Comparison of ENCODE assay signal across 11 mouse cellular contexts in the genomic region with DNA sequence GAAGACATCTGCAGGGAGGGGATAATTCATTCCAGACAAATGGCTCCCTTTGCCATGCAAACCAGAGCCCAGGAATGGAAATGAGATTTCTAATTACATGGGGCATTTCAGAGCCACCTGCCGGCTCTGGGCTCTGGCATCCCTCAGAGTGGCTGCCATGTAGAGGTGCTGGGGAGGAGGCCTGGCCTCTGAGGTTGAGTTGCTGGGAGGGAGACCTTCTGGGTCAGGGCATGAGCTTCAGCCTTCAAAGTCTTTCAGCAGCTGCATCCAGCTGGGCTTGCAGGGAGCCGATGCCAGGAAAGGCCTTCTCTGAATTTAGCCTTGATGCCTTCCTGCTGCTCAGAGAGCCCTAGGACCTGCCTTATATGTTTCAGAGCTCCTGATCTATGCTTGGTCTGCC.
DNase-seq lines count a peak whose midpoint lies in the region; ATAC-seq and TF ChIP-seq lines count a peak whose summit lies in the region.
"Had no signal": no experiment of that assay in that cellular context is flagged by ENCODE, and none has a peak within 500 bp of the region (broad histone marks: within the 10 kb centered on the region; RNA-seq: fewer than 3 reads in every experiment).

No protein-coding gene starts in this region.

- no peak overlapping the region for H3K4me3 ChIP-seq in heart, embryonic 11.5 days (ENCODE audit: low read depth, low read length)
- H3K4me3 ChIP-seq in heart, postnatal 0 days (ENCODE audit: low read depth, low read length) = no peak overlapping the region
- H3K4me3 ChIP-seq: hindbrain, embryonic 10.5 days; left cerebral cortex, adult 2 months; neural tube, embryonic 13.5 days had no signal

- intact Hi-C loops in gastrocnemius, postnatal 36 days (cut with DNase I) = no loop called here

- H3K27ac ChIP-seq in heart, embryonic 11.5 days (ENCODE audit: low read depth, low read length) = no peak overlapping the region
- H3K27ac ChIP-seq in heart, postnatal 0 days (ENCODE audit: low read depth) = no peak overlapping the region
- H3K27ac ChIP-seq: hindbrain, embryonic 10.5 days; left cerebral cortex, adult 2 months; neural tube, embryonic 13.5 days had no signal

- no peak overlapping the region for H3K4me2 ChIP-seq in heart, embryonic 11.5 days
- no peak overlapping the region for H3K4me2 ChIP-seq in heart, postnatal 0 days (ENCODE audit: low read depth, low read length)
- H3K4me2 ChIP-seq: neural tube, embryonic 13.5 days had no signal

- H3K27me3 ChIP-seq in heart, embryonic 11.5 days (ENCODE audit: control insufficient read depth, insufficient read depth, low read length) = no peaks in the 10 kb centered on the region
- no peaks in the 10 kb centered on the region for H3K27me3 ChIP-seq in heart, postnatal 0 days (ENCODE audit: control insufficient read depth, insufficient read depth, low read length)

- TF ChIP-seq CTCF in heart, postnatal 0 days (IDR thresholded peaks at IDR 0.05; ENCODE audit: low read depth) = no peak

- ATAC-seq in heart, embryonic 11.5 days (replicated peaks; ENCODE audit: insufficient number of reproducible peaks, low FRiP score, low TSS enrichment) = no peak
- ATAC-seq in heart, postnatal 0 days (ENCODE audit: insufficient read depth, low read depth) = peak; percentile 6; the same call in 1 of the 2 replicates

- H3K9ac ChIP-seq in heart, embryonic 11.5 days (ENCODE audit: low read depth, low read length) = no peak overlapping the region
- H3K9ac ChIP-seq in heart, postnatal 0 days (replicated peaks; ENCODE audit: low read depth, low read length) = no peak overlapping the region
- H3K9ac ChIP-seq: neural tube, embryonic 13.5 days had no signal

- no peaks in the 10 kb centered on the region for H3K9me3 ChIP-seq in heart, embryonic 11.5 days (replicated peaks; ENCODE audit: control insufficient read depth, low read length)
- no peaks in the 10 kb centered on the region for H3K9me3 ChIP-seq in heart, postnatal 0 days (replicated peaks; ENCODE audit: control insufficient read depth, low read length)
- H3K9me3 ChIP-seq: hindbrain, embryonic 10.5 days; neural tube, embryonic 13.5 days had no signal

- WGBS in heart, embryonic 11.5 days (ENCODE audit: insufficient replicate concordance) = 48% methylated on average over 2 of the region's 2 CpGs
- WGBS in heart, postnatal 0 days = 40% methylated on average over 2 of the region's 2 CpGs

- TF ChIP-seq EP300 in heart, postnatal 0 days (IDR thresholded peaks at IDR 0.05; ENCODE audit: low read depth) = no peak

- H3K36me3 ChIP-seq in heart, embryonic 11.5 days (ENCODE audit: control insufficient read depth, insufficient read depth, low read length) = no peaks in the 10 kb centered on the region
- H3K36me3 ChIP-seq in heart, postnatal 0 days (replicated peaks; ENCODE audit: control insufficient read depth, insufficient read depth, low read length) = no peaks in the 10 kb centered on the region
- H3K36me3 ChIP-seq: hindbrain, embryonic 10.5 days; neural tube, embryonic 13.5 days had no signal

- peak; percentile 67 to 69 for DNase-seq in heart, adult 18-20 months
- no peak for DNase-seq in heart, postnatal 0 days (ENCODE audit: low spot score)
- peak; percentile 47 to 48 for DNase-seq in kidney, postnatal 25 days
- peak; percentile 7 for DNase-seq in ovary, postnatal 14 days (ENCODE audit: low spot score)
- no peak for DNase-seq in cerebellum, adult 8-10 months
- no peak for DNase-seq in adrenal gland, adult 18-20 months (ENCODE audit: low spot score in 2 of 2)
- DNase-seq in gastrocnemius, postnatal 36 days = no peak

- H3K4me1 ChIP-seq in heart, embryonic 11.5 days (ENCODE audit: control insufficient read depth, insufficient read depth, low read length) = no peaks in the 10 kb centered on the region
- H3K4me1 ChIP-seq in heart, postnatal 0 days (ENCODE audit: control insufficient read depth, insufficient read depth) = no peaks in the 10 kb centered on the region

Comparison
In these comparisons a context has a peak if more than half of its experiments do, and no peak if none do; other contexts are left out.
1. DNase-seq: peak in heart, adult 18-20 months (2 of 2), kidney, postnatal 25 days (2 of 2) and ovary, postnatal 14 days (single experiment); none in heart, postnatal 0 days (single experiment), cerebellum, adult 8-10 months (single experiment), adrenal gland, adult 18-20 months (0 of 2) and gastrocnemius, postnatal 36 days (0 of 2).